Mouse (Mus musculus) hindbrain, postnatal 0 days (tissue): ENCODE measurements around the gene Suv39h1. TPM values are rescaled to one million over a fixed set of nuclear protein-coding genes. Genes with fewer than 3 reads are reported as not detected.

Experiments used
- ATAC-seq: fragments of 200-750 bp; cut with Nextera tagmentation; 2 replicates; pipeline ENCODE4 v1.8.0; 2017; ENCODE audit warnings: mild to moderate bottlenecking, moderate TSS enrichment, moderate library complexity
- DNase-seq: peaks from one replicate; pipeline ENCODE4 v3.0.0-alpha.2; 2015; ENCODE audit warnings: low spot score
- H3K27ac ChIP-seq: fragments of 300-500 bp; sonication (generic); 2 replicates; pipeline ENCODE4 v1.5.1; 2014; ENCODE audit warnings: mild to moderate bottlenecking
- H3K27me3 ChIP-seq: fragments of 300-500 bp; sonication (generic); 2 replicates; pipeline ENCODE4 v1.6.1; 2014; ENCODE audit warnings: low read length, mixed read lengths; ENCODE audit not compliant: insufficient read depth
- H3K36me3 ChIP-seq: fragments of 300-500 bp; sonication (generic); 2 replicates; pipeline ENCODE4 v1.6.1; 2014; ENCODE audit warnings: low read length, mixed read lengths; ENCODE audit not compliant: insufficient read depth
- H3K4me1 ChIP-seq: fragments of 300-500 bp; sonication (generic); 2 replicates; pipeline ENCODE4 v1.6.1; 2014; ENCODE audit warnings: antibody characterized with exemption, low read length, mixed read lengths; ENCODE audit not compliant: insufficient read depth
- H3K4me2 ChIP-seq: fragments of 300-500 bp; sonication (generic); 2 replicates; pipeline ENCODE4 v1.6.1; 2014; ENCODE audit warnings: low read depth, mild to moderate bottlenecking, low read length, moderate library complexity, mixed read lengths
- H3K4me3 ChIP-seq: fragments of 300-500 bp; sonication (generic); 2 replicates; pipeline ENCODE4 v1.5.1; 2014; ENCODE audit warnings: low read length
- H3K9ac ChIP-seq: fragments of 300-500 bp; sonication (generic); replicated peaks from 2 replicates; pipeline ENCODE4 v1.6.1; 2014; ENCODE audit warnings: mild to moderate bottlenecking, low read length, moderate library complexity, mixed read lengths
- H3K9me3 ChIP-seq: fragments of 300-500 bp; sonication (generic); 2 replicates; pipeline ENCODE4 v1.6.1; 2016; ENCODE audit warnings: low read length, mixed read lengths
- CTCF ChIP-seq: IDR thresholded peaks from 2 replicates; pipeline ENCODE4 v1.5.1; 2016; ENCODE audit warnings: antibody characterized with exemption, control low read depth, low read depth
- WGBS: fragments of 180-500 bp; shearing (Covaris S2); extraction: QIAGEN DNeasy Blood & Tissue Kit; methylation state at CpG from one replicate; pipeline ENCODE4 v1.1.7; 2014; 5-methylcytosine and 5-hydroxymethylcytosine counted together
- polyA plus RNA-seq: library from polyadenylated mRNA; unstranded; fragments of >200 nt; fragmentation: Nextera tagmentation; extraction: Ambion mirVana; gene quantifications from 2 replicates; pipeline ENCODE4 v1.2.1, GENCODE M21; 2015
- total RNA-seq: library from RNA; depleted of rRNA; stranded (reverse); fragments of >200 nt; gene quantifications from 2 replicates; pipeline ENCODE4 v1.2.3, GENCODE M21; 2014; rRNA removed

Gene Suv39h1
- total and polyA plus RNA-seq, 2 experiments from 2014 or later = 32.3 to 35.2 TPM

DNA sequence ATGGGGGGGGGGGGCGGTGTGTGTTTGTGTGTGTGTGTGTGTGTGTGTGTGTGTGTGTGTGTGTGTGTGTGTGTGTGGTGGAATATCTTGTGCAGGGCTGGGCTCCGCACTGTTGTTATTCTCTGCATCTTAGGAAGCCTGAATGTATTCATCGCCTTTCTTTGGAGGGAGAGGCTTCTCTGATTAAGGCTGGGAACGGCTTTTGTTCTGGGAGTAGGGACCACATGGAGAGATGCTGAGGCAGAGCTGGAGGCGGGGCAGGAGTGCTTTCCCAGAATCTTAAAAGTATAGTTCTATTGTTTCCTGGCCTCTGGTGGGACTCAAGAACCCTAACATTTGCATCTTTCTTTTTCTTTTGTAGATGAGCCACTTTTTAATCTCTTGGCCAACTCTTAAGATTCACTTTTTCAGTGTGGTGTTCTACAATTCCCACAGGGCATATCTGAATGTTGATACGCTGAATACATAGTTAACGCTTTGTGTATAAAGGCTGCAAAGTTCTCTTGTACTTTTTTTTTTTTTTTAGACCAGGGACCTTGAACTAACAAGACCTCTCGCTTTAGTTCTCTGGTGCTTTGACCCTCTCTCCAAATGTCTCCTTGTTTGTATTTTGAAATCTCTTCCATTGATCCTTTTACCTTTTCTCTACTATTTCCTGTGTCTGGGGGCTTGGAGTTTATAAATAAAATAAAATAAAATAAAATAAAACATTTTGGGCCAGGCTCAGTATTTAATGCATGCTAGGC, 60.8 kb downstream of the Suv39h1 start:
- H3K4me1 ChIP-seq = no peaks in the 10 kb centered on the region
- 28% methylated on average over 7 of the region's 8 CpGs for WGBS
- no peaks in the 10 kb centered on the region for H3K9me3 ChIP-seq
- no peak overlapping the region for H3K4me2 ChIP-seq
- ATAC-seq (no peak), DNase-seq (no peak)
- H3K9ac ChIP-seq = no peak overlapping the region
- H3K36me3 ChIP-seq = no peaks in the 10 kb centered on the region
- no peaks in the 10 kb centered on the region for H3K27me3 ChIP-seq
- no peak overlapping the region for H3K4me3 ChIP-seq
- no peak for TF ChIP-seq CTCF
- H3K27ac ChIP-seq = no peak overlapping the region

GRCm38 (mm10) chrX:8013157-8013556, 61.4 kb downstream of the Suv39h1 start:
- ATAC-seq (no peak), DNase-seq (no peak)
- H3K27me3 ChIP-seq = no peaks in the 10 kb centered on the region
- no peak for TF ChIP-seq CTCF
- H3K4me2 ChIP-seq = no peak overlapping the region
- no peak overlapping the region for H3K27ac ChIP-seq
- no peaks in the 10 kb centered on the region for H3K9me3 ChIP-seq
- no peaks in the 10 kb centered on the region for H3K36me3 ChIP-seq
- WGBS = 15% methylated on average over 2 of the region's 2 CpGs
- H3K9ac ChIP-seq = no peak overlapping the region
- H3K4me3 ChIP-seq = no peak overlapping the region
- no peaks in the 10 kb centered on the region for H3K4me1 ChIP-seq

Other genes with a start within 250 kb of the Suv39h1 start
- 64.9 and 75.8 TPM in 2 replicates for gene Otud5, start 233.4 kb downstream of the Suv39h1 start, total RNA-seq
- gene Otud5, start 233.4 kb downstream of the Suv39h1 start, polyA plus RNA-seq = 36.8 and 37.3 TPM in 2 replicates
- 13.9 and 18.3 TPM in 2 replicates for gene Pim2, start 196.5 kb downstream of the Suv39h1 start, total RNA-seq
- gene Pim2, start 196.5 kb downstream of the Suv39h1 start, polyA plus RNA-seq = 20.8 and 22.3 TPM in 2 replicates
- 38.0 and 61.0 TPM in 2 replicates for gene Slc35a2, start 190.7 kb downstream of the Suv39h1 start, total RNA-seq
- gene Slc35a2, start 190.7 kb downstream of the Suv39h1 start, polyA plus RNA-seq = 43.7 and 46.2 TPM in 2 replicates
- 83.8 and 100 TPM in 2 replicates for gene Pqbp1, start 175.5 kb downstream of the Suv39h1 start, total RNA-seq
- gene Pqbp1, start 175.5 kb downstream of the Suv39h1 start, polyA plus RNA-seq = 200 and 201 TPM in 2 replicates
- 37.3 and 47.4 TPM in 2 replicates for gene Timm17b, start 175.4 kb downstream of the Suv39h1 start, total RNA-seq
- 125 and 133 TPM in 2 replicates for gene Timm17b, start 175.4 kb downstream of the Suv39h1 start, polyA plus RNA-seq
- gene Gm10491, start 166.9 kb downstream of the Suv39h1 start, total RNA-seq = not detected in 2 replicates
- not detected in 2 replicates for gene Gm10491, start 166.9 kb downstream of the Suv39h1 start, polyA plus RNA-seq
- not detected in 2 replicates for gene Gm10490, start 165.2 kb downstream of the Suv39h1 start, total RNA-seq
- gene Gm10490, start 165.2 kb downstream of the Suv39h1 start, polyA plus RNA-seq = not detected in 2 replicates
- gene Pcsk1n, start 154.9 kb downstream of the Suv39h1 start, total RNA-seq = 124 and 154 TPM in 2 replicates
- 465 and 477 TPM in 2 replicates for gene Pcsk1n, start 154.9 kb downstream of the Suv39h1 start, polyA plus RNA-seq
- not detected in 2 replicates for gene Eras, start 146.2 kb downstream of the Suv39h1 start, total RNA-seq
- gene Eras, start 146.2 kb downstream of the Suv39h1 start, polyA plus RNA-seq = not detected in 2 replicates
- gene Hdac6, start 126.9 kb downstream of the Suv39h1 start, total RNA-seq = 97.9 and 105 TPM in 2 replicates
- gene Hdac6, start 126.9 kb downstream of the Suv39h1 start, polyA plus RNA-seq = 54.5 and 57.4 TPM in 2 replicates
- not detected in 2 replicates for gene Gata1, start 96.7 kb downstream of the Suv39h1 start, total RNA-seq
- gene Gata1, start 96.7 kb downstream of the Suv39h1 start, polyA plus RNA-seq = not detected in 2 replicates
- gene Glod5, start 56.3 kb downstream of the Suv39h1 start, total RNA-seq = 1.9 TPM in 1 of 2 replicates, not detected in the other
- gene Glod5, start 56.3 kb downstream of the Suv39h1 start, polyA plus RNA-seq = 0.38 and 1.2 TPM in 2 replicates
- gene Was, start 15.7 kb upstream of the Suv39h1 start, total RNA-seq = 0.11 and 0.99 TPM in 2 replicates
- gene Was, start 15.7 kb upstream of the Suv39h1 start, polyA plus RNA-seq = 0.11 and 0.16 TPM in 2 replicates
- 377 and 393 TPM in 2 replicates for gene Wdr13, start 58.1 kb upstream of the Suv39h1 start, total RNA-seq
- 53.9 and 55.1 TPM in 2 replicates for gene Wdr13, start 58.1 kb upstream of the Suv39h1 start, polyA plus RNA-seq
- gene Rbm3, start 71.1 kb upstream of the Suv39h1 start, total RNA-seq = 318 and 321 TPM in 2 replicates
- 496 and 521 TPM in 2 replicates for gene Rbm3, start 71.1 kb upstream of the Suv39h1 start, polyA plus RNA-seq
- 19.9 and 24.6 TPM in 2 replicates for gene Tbc1d25, start 101.4 kb upstream of the Suv39h1 start, total RNA-seq
- 15.8 and 17.4 TPM in 2 replicates for gene Tbc1d25, start 101.4 kb upstream of the Suv39h1 start, polyA plus RNA-seq
- 25.2 and 41.3 TPM in 2 replicates for gene Ebp, start 118.8 kb upstream of the Suv39h1 start, total RNA-seq
- gene Ebp, start 118.8 kb upstream of the Suv39h1 start, polyA plus RNA-seq = 29.8 and 30.2 TPM in 2 replicates
- gene Porcn, start 131.8 kb upstream of the Suv39h1 start, total RNA-seq = 60.8 and 68.4 TPM in 2 replicates
- 49.2 and 49.3 TPM in 2 replicates for gene Porcn, start 131.8 kb upstream of the Suv39h1 start, polyA plus RNA-seq
- 44.4 and 45.6 TPM in 2 replicates for gene Ftsj1, start 177.6 kb upstream of the Suv39h1 start, total RNA-seq
- gene Ftsj1, start 177.6 kb upstream of the Suv39h1 start, polyA plus RNA-seq = 38.1 and 39.8 TPM in 2 replicates
- gene Slc38a5, start 196.4 kb upstream of the Suv39h1 start, total RNA-seq = 23.8 and 26.8 TPM in 2 replicates
- 15.9 and 20.8 TPM in 2 replicates for gene Slc38a5, start 196.4 kb upstream of the Suv39h1 start, polyA plus RNA-seq